Mouse (Mus musculus) E14TG2a.4 (cell line): ENCODE data around the gene Hus1b.

Experiments used
- CTCF ChIP-seq: conservative IDR thresholded peaks from 2 replicates; pipeline ENCODE4 v1.5.1; 2014; ENCODE audit warnings: low read length
- NANOG ChIP-seq: IDR thresholded peaks from 2 replicates; pipeline ENCODE4 v1.6.1; 2014; ENCODE audit warnings: borderline replicate concordance, low read length, mixed read lengths

- TF ChIP-seq CTCF (no peak), NANOG (no peak)
These were observed 23.3 kb downstream of the Hus1b start for GRCm38 (mm10) chr13:30924269-30924668.
